Mouse (Mus musculus): Measurements from ENCODE around the gene Kirrel3. TPM values are rescaled to one million over a fixed set of nuclear protein-coding genes. Genes with fewer than 3 reads are reported as not detected.

Kirrel3 gene
- polyA plus RNA-seq, 1 experiment from 2014 or later: 0.13 TPM

DNA sequence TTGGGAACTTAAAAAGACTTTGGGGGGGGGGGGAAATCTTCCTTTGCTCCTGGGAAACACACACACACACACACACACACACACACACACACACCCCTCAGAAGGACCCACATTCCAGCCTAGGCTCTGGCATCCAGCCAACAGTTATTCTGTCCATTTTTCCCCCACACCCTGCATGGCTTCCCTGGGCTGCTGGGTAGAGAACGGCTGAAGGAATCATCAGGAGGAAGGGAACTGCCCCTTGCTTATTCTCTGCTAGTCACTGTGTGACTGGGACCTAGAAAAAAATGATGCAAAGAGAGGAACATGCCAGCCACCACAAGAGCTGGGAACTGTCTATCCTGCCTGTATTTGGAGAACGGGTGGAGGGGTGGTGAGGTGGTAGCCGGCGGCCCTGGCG, 532.4 kb downstream of the Kirrel3 start:
- Histone ChIP-seq H3K9me3 (replicated peaks) (no peaks in the 10 kb centered on the region), H3K27ac (replicated peaks) (no peak overlapping the region), H3K9ac (no peak overlapping the region), H3K36me3 (replicated peaks) (no peaks in the 10 kb centered on the region), H3K4me1 (replicated peaks) (no peaks in the 10 kb centered on the region), H3K4me2 (no peak overlapping the region), H3K4me3 (replicated peaks) (no peak overlapping the region), H3K27me3 (peaks cover 29% of the 10 kb centered on the region)
- 21% methylated on average over 5 of the region's 5 CpGs for WGBS (ENCODE audit: insufficient replicate concordance)
- ATAC-seq (ENCODE audit: insufficient read depth): no peak

DNA sequence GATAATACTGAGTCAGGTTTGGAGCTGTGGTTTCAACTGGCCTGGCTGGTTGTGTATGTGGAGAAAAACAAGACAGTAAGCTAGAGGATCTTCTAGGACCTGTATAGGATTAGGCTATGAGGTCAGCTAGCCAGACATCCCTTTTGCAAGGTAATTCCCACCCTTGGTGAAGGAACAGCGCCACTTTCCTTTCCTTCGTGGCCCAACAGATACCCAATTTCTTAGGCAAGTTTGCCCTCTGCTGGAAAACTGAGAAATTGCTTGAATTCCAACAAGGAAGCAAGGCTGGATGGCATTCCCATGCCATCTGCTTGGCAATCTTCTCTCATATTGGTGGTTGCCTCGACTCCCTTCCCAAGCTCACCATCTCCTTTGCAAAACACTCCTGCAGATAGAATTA, 533.7 kb downstream of the Kirrel3 start:
- 19% methylated on average over 3 of the region's 3 CpGs for WGBS (ENCODE audit: insufficient replicate concordance)

DNA sequence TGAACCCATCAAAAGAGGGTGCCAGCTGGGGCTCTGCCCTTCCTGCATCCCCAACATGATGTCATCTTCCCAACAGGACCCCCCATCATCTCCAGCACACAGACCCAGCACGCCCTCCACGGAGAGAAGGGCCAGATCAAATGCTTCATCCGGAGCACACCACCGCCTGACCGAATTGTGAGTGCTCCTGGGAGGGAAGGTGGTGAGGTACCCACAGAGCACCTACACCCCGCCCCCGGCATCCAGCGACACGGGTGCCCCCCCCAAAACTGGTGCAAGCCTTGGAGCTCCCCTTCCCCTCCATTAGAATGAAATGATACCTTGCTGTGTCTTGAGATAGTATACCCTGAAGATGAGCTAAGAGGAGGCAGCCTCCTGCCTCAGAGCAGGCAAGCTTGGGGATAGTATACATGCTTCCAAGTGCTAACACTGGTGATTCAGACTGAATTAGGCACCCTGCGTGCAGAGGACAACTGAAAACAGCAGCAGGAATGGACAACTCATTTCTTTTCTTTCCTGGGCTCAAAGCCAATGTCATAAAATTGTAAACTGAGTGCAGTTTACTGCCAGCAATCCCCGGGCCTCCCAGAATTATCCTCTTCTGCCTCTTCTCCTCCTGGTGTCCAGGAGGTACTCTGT, 534.4 kb downstream of the Kirrel3 start:
- 43% methylated on average over 11 of the region's 11 CpGs for WGBS (ENCODE audit: insufficient replicate concordance)
- no peak overlapping the region for H3K4me3 ChIP-seq (replicated peaks)
- no peaks in the 10 kb centered on the region for H3K4me1 ChIP-seq (replicated peaks)
- no peak overlapping the region for H3K4me2 ChIP-seq
- H3K36me3 ChIP-seq (replicated peaks): no peaks in the 10 kb centered on the region
- ATAC-seq (ENCODE audit: insufficient read depth): no peak
- H3K9me3 ChIP-seq (replicated peaks): no peaks in the 10 kb centered on the region
- no peak overlapping the region for H3K27ac ChIP-seq (replicated peaks)
- H3K27me3 ChIP-seq: peaks cover 47% of the 10 kb centered on the region
- no peak overlapping the region for H3K9ac ChIP-seq

More for the DNA sequence above, 533.7 kb downstream of the Kirrel3 start:
- no peaks in the 10 kb centered on the region for H3K4me1 ChIP-seq (replicated peaks)
- no peaks in the 10 kb centered on the region for H3K9me3 ChIP-seq (replicated peaks)
- peaks cover 39% of the 10 kb centered on the region for H3K27me3 ChIP-seq
- H3K27ac ChIP-seq (replicated peaks): no peak overlapping the region
- no peaks in the 10 kb centered on the region for H3K36me3 ChIP-seq (replicated peaks)
- ATAC-seq (ENCODE audit: insufficient read depth): no peak
- no peak overlapping the region for H3K9ac ChIP-seq
- no peak overlapping the region for H3K4me3 ChIP-seq (replicated peaks)
- H3K4me2 ChIP-seq: no peak overlapping the region

DNA sequence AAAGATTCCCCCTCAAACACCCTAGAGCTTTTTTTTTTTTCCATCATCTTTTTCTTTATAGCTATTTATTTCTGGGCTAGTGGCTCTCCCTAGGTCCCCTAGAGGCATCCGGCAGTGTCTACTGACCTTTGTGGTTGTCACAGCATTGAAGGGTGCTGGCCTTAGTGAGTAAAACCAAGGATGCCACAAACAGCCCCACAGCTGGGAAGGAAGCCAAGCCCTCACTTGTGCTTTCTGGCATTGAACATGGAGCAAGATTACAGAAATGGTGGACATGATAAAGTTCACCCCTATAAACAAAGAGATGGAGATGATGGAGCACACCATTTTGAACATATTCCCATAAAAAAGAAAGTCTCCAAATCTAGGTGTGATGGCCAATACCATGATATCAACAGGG, 536.0 kb downstream of the Kirrel3 start:
- H3K27ac ChIP-seq (replicated peaks): no peak overlapping the region
- WGBS (ENCODE audit: insufficient replicate concordance): 59% methylated on average over 1 of the region's 1 CpGs
- no peaks in the 10 kb centered on the region for H3K4me1 ChIP-seq (replicated peaks)
- H3K36me3 ChIP-seq (replicated peaks): no peaks in the 10 kb centered on the region
- H3K9ac ChIP-seq: no peak overlapping the region
- peaks cover 54% of the 10 kb centered on the region for H3K27me3 ChIP-seq
- H3K4me3 ChIP-seq (replicated peaks): no peak overlapping the region
- no peaks in the 10 kb centered on the region for H3K9me3 ChIP-seq (replicated peaks)
- ATAC-seq (ENCODE audit: insufficient read depth): no peak
- no peak overlapping the region for H3K4me2 ChIP-seq

DNA sequence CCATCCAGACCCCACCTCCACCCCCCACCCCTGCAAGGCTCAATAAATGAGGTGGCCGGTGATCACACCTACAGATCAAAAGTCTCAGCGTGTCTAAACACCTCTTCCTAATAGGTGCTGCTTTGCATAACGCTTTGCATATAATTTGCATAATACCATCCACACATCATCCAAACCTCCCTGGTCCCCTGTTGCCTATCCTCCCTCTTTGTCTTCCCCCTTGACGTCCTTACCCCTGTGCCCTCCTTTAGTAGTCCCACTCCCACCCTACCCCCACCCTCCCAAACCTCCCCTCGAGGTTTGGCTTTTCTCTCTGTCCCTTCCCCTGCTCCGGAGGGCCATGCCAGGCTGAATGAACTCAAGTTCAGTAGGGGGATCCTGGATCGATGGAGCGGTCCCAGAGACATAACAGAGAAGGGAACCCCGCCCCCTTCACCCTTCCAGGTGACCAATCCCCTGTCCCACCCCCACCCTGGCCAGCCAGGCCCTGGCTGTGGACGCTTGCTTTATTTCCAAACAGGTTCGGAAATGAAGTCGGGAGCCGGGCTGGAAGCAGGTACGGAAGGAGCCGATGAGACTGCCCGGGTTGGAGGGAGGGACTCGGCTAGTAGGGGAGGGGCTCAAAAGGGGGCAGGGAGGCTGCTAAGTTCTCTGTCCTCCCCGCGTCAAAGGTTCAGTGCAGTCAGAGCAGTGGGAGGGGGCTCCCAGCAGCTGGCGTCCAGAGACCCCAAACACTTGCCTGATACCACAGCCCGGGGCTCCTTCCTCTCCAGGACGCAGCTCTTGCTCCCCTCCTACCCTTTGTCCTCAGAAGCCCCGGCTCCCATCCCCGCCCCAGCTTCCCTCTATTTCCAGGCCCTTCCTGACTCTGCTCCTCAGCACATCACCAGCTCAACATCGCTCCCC, 539.1 kb downstream of the Kirrel3 start:
- Histone ChIP-seq H3K9ac (no peak overlapping the region), H3K27ac (replicated peaks) (no peak overlapping the region), H3K4me1 (replicated peaks) (no peaks in the 10 kb centered on the region), H3K36me3 (replicated peaks) (no peaks in the 10 kb centered on the region), H3K4me3 (replicated peaks) (0 out of 2 replicates have a peak overlapping the region, but pooled peaks have one; percentile 2), H3K4me2 (peak overlapping the region; percentile 29), H3K9me3 (replicated peaks) (no peaks in the 10 kb centered on the region), H3K27me3 (peaks cover 30% of the 10 kb centered on the region)
- no peak for ATAC-seq (ENCODE audit: insufficient read depth)
- WGBS (ENCODE audit: insufficient replicate concordance): 10% methylated on average over 25 of the region's 25 CpGs

DNA sequence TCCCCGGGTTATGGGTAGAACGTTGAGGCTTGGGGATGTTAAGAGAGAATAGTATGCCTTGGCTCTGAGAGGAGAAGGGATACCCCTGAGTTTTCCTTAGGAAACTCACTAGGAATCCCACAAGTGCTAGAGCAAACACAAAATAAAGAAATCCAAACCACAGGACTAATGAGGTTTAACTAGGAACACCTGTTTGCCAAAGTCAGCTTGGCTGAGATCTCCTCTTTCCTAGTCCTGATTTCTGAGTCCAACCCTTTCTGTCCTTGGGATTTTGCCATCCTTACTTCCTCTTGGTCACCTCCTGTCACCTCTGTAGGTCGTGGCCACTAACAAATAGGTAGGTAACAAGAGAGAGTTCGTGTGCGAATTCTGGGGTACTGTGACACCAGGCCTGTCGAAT, 540.6 kb downstream of the Kirrel3 start:
- Histone ChIP-seq H3K9me3 (replicated peaks) (no peaks in the 10 kb centered on the region), H3K27me3 (peaks cover 30% of the 10 kb centered on the region), H3K4me3 (replicated peaks) (no peak overlapping the region), H3K9ac (no peak overlapping the region), H3K4me2 (no peak overlapping the region), H3K27ac (replicated peaks) (no peak overlapping the region), H3K36me3 (replicated peaks) (no peaks in the 10 kb centered on the region), H3K4me1 (replicated peaks) (no peaks in the 10 kb centered on the region)
- ATAC-seq (ENCODE audit: insufficient read depth): no peak
- 61% methylated on average over 6 of the region's 6 CpGs for WGBS (ENCODE audit: insufficient replicate concordance)

DNA sequence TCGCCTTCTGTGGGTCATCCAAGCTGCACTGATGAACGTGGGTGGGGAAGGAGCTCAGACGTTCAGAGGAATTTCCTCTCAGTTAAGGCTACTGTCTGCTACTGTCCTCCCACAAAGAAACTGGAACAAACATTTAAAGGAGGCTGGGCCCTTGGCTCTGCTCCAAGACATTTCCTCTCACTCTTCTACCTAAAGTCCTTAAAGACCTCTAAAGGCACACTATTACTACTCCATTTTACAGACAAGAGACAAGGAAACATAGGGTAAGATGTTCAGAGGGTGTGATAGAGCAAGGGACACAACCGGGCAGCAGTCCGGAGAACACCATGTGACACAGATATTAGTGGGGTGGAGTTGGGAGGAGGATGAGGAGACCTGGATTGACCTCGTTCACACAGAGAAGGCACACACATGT, 541.2 kb downstream of the Kirrel3 start:
- H3K27me3 ChIP-seq: peaks cover 30% of the 10 kb centered on the region
- no peaks in the 10 kb centered on the region for H3K9me3 ChIP-seq (replicated peaks)
- WGBS (ENCODE audit: insufficient replicate concordance): 49% methylated on average over 6 of the region's 6 CpGs
- no peaks in the 10 kb centered on the region for H3K4me1 ChIP-seq (replicated peaks)
- ATAC-seq (ENCODE audit: insufficient read depth): no peak
- no peaks in the 10 kb centered on the region for H3K36me3 ChIP-seq (replicated peaks)
- H3K9ac ChIP-seq: no peak overlapping the region
- H3K4me3 ChIP-seq (replicated peaks): no peak overlapping the region
- no peak overlapping the region for H3K4me2 ChIP-seq
- H3K27ac ChIP-seq (replicated peaks): no peak overlapping the region

DNA sequence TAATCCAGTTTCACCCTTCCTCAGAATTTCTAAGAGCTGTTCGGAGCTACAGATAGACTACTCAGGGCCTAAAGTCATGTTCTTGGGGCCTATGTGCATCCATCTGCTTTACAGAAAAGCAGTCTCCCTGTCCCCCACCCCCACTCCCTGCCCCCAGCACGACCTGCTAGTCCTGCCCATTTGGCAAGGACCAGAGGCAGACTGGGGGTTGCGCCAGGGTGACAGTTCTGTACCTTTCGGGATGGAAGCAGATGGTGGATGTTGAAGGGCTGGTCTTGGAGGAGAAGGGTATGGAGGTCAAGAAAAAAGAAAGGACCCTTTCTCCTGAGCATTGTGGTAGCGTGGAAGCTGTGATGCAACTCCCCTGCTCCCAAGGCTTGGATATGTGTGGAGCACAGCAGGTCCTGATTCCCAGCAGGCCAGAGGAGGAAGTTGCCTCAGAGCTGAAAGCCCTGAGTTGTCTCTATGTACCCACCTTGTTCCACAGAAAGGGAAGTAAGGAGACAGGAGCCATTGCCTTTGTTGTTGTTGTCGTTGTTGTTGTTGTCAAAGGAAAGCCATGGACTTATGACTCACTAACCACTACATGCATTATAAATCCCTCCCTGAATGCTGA, 541.8 kb downstream of the Kirrel3 start:
- peaks cover 30% of the 10 kb centered on the region for H3K27me3 ChIP-seq
- H3K9ac ChIP-seq: no peak overlapping the region
- WGBS (ENCODE audit: insufficient replicate concordance): 56% methylated on average over 6 of the region's 6 CpGs
- no peak overlapping the region for H3K4me2 ChIP-seq
- ATAC-seq (ENCODE audit: insufficient read depth): no peak
- no peaks in the 10 kb centered on the region for H3K4me1 ChIP-seq (replicated peaks)
- no peaks in the 10 kb centered on the region for H3K36me3 ChIP-seq (replicated peaks)
- H3K9me3 ChIP-seq (replicated peaks): no peaks in the 10 kb centered on the region
- no peak overlapping the region for H3K4me3 ChIP-seq (replicated peaks)
- no peak overlapping the region for H3K27ac ChIP-seq (replicated peaks)

DNA sequence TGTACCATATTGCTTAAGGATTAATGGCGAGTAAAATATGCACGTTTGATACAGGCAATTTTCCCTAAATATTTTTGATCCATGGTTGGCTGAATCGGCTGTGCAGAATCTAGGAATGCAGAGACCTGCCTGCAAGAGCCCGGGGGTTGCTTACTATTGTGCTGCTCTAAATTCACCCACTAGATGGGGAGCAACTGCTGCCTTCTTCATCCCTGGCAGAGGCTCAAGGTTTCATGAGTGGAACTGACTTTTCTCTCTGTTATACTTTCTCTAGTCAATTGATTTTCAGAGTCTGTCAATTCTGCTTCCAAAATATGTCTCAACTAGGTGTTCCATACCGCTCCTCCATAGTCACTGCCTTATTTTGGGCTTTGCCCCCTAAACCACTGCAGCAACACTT, 545.1 kb downstream of the Kirrel3 start:
- no peak overlapping the region for H3K9ac ChIP-seq
- no peak overlapping the region for H3K4me2 ChIP-seq
- no peaks in the 10 kb centered on the region for H3K4me1 ChIP-seq (replicated peaks)
- WGBS (ENCODE audit: insufficient replicate concordance): 59% methylated on average over 5 of the region's 5 CpGs
- no peak overlapping the region for H3K4me3 ChIP-seq (replicated peaks)
- peaks cover 11% of the 10 kb centered on the region for H3K27me3 ChIP-seq
- H3K9me3 ChIP-seq (replicated peaks): no peaks in the 10 kb centered on the region
- no peaks in the 10 kb centered on the region for H3K36me3 ChIP-seq (replicated peaks)
- H3K27ac ChIP-seq (replicated peaks): no peak overlapping the region
- ATAC-seq (ENCODE audit: insufficient read depth): no peak

DNA sequence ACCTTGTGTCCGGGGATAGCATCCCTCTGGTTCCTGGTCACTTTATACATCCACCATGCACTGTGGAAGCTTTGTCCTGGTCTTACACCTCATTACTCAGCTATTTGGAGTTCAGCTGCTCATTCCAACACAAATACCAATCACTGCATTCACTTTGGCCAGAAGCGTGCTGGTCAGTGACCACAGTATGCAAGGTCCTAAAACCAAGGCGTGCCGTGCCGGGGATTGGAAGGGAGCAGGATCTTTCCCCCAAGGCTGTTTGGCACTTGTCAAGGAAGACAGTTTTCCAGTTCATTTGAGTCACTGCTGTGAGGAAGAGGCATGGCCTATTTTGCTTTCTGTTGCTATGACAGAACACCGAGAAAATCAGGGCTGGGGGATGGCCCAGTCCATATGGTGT, 546.8 kb downstream of the Kirrel3 start:
- Histone ChIP-seq H3K4me1 (replicated peaks) (no peaks in the 10 kb centered on the region), H3K4me2 (no peak overlapping the region), H3K36me3 (replicated peaks) (no peaks in the 10 kb centered on the region), H3K9me3 (replicated peaks) (no peaks in the 10 kb centered on the region), H3K27ac (replicated peaks) (no peak overlapping the region), H3K27me3 (peaks cover 6% of the 10 kb centered on the region), H3K4me3 (replicated peaks) (no peak overlapping the region), H3K9ac (no peak overlapping the region)
- ATAC-seq (ENCODE audit: insufficient read depth): no peak
- WGBS (ENCODE audit: insufficient replicate concordance): 69% methylated on average over 6 of the region's 6 CpGs

DNA sequence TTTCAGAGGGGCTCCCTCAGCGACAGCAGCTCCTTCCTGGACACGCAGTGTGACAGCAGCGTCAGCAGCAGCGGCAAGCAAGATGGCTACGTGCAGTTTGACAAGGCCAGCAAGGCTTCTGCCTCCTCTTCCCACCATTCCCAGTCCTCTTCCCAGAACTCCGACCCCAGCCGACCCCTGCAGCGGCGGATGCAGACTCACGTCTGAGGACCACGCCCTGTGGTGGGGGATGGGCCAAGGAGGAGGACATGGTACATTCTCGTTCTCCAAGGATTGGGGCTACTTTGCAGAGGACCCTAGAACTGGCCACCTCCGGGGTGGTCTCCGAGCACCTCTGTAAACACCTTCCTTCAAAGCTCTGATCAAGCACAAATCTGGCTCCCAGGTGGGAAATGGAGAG, 549.4 kb downstream of the Kirrel3 start:
- H3K36me3 ChIP-seq (replicated peaks): no peaks in the 10 kb centered on the region
- H3K9me3 ChIP-seq (replicated peaks): no peaks in the 10 kb centered on the region
- H3K4me3 ChIP-seq (replicated peaks): no peak overlapping the region
- no peak overlapping the region for H3K4me2 ChIP-seq
- H3K27me3 ChIP-seq: peaks cover 6% of the 10 kb centered on the region
- no peak overlapping the region for H3K9ac ChIP-seq
- H3K4me1 ChIP-seq (replicated peaks): 0 out of 2 replicates have a peak, but pooled peaks cover 6% of the 10 kb centered on the region
- WGBS (ENCODE audit: insufficient replicate concordance): 50% methylated on average over 14 of the region's 14 CpGs
- no peak for ATAC-seq (ENCODE audit: insufficient read depth)
- H3K27ac ChIP-seq (replicated peaks): no peak overlapping the region

Data from liver, embryonic 15.5 days (tissue).